Mouse (Mus musculus) forebrain, embryonic 11.5 days (tissue): Measurements from ENCODE around the gene Abcg5. TPM values are rescaled to one million over a fixed set of nuclear protein-coding genes. Genes with fewer than 3 reads are reported as not detected.
A peak's percentile ranks its signal among the peaks of the same experiment; 100 is the strongest.

Source experiments
- ATAC-seq: fragments of 200-750 bp; cut with Nextera tagmentation; replicated peaks from 2 replicates; pipeline ENCODE4 v1.8.0; 2017; ENCODE audit warnings: moderate TSS enrichment; ENCODE audit not compliant: low FRiP score
- DNase-seq: peaks from one replicate; pipeline ENCODE4 v3.0.0-alpha.2; 2017; ENCODE audit warnings: low spot score
- H3K27ac ChIP-seq: fragments of 300-500 bp; sonication (generic); 2 replicates; pipeline ENCODE4 v1.5.1; 2014; ENCODE audit warnings: low read depth, low read length
- H3K27me3 ChIP-seq: fragments of 300-500 bp; sonication (generic); 2 replicates; pipeline ENCODE4 v1.6.1; 2014; ENCODE audit warnings: mild to moderate bottlenecking, low read length, mixed read lengths; ENCODE audit not compliant: control insufficient read depth, insufficient read depth
- H3K36me3 ChIP-seq: fragments of 300-500 bp; sonication (generic); 2 replicates; pipeline ENCODE4 v1.6.1; 2014; ENCODE audit warnings: mild to moderate bottlenecking, low read length, moderate library complexity, mixed read lengths; ENCODE audit not compliant: control insufficient read depth, insufficient read depth
- H3K4me1 ChIP-seq: fragments of 300-500 bp; sonication (generic); replicated peaks from 2 replicates; pipeline ENCODE4 v1.6.1; 2014; ENCODE audit warnings: low read length, mixed read lengths; ENCODE audit not compliant: control insufficient read depth, insufficient read depth
- H3K4me2 ChIP-seq: fragments of 300-500 bp; sonication (generic); 2 replicates; pipeline ENCODE4 v1.6.1; 2014; ENCODE audit warnings: low read depth, mild to moderate bottlenecking, low read length, moderate library complexity, mixed read lengths; ENCODE audit not compliant: severe bottlenecking
- H3K4me3 ChIP-seq: fragments of 300-500 bp; sonication (generic); 2 replicates; pipeline ENCODE4 v1.5.1; 2014; ENCODE audit warnings: low read depth, low read length
- H3K9ac ChIP-seq: fragments of 300-500 bp; sonication (generic); 2 replicates; pipeline ENCODE4 v1.6.1; 2014; ENCODE audit warnings: low read length
- H3K9me3 ChIP-seq: fragments of 300-500 bp; sonication (generic); 2 replicates; pipeline ENCODE4 v1.6.1; 2016; ENCODE audit warnings: low read length, mixed read lengths; ENCODE audit not compliant: control insufficient read depth
- WGBS: fragments of 180-500 bp; shearing (Covaris S2); extraction: QIAGEN DNeasy Blood & Tissue Kit; methylation state at CpG from one replicate; pipeline ENCODE4 v1.1.7; 2014; 5-methylcytosine and 5-hydroxymethylcytosine counted together
- polyA plus RNA-seq: library from polyadenylated mRNA; unstranded; fragments of >200 nt; fragmentation: Nextera tagmentation; extraction: Ambion mirVana; gene quantifications from 2 replicates; pipeline ENCODE4 v1.2.1, GENCODE M21; 2014

Gene Abcg5
- polyA plus RNA-seq, 1 experiment from 2014 or later, result 5.1 TPM

DNA sequence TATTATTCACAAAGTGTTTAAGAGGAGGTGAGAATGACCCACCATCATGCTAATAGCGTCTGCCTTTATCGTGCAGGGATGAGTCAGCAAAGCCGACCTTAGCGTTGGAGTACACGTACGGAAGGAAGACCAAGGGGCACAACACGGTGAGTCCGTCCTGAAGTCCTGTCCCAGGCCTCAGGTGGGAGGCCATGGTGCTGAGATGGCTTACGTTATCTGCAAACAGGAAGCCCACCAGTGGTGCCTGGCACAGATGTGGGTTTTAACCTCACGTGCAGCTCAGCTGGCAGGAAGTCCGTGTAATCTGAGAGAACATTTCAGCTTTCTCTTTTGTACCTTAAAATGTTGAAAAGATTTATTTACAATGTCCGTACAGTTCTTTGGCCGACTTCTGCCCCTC, 49.4 kb downstream of the Abcg5 start:
- Histone ChIP-seq H3K4me2 (no peak overlapping the region), H3K27me3 (no peaks in the 10 kb centered on the region), H3K4me3 (no peak overlapping the region), H3K36me3 (no peaks in the 10 kb centered on the region), H3K4me1 (no peaks in the 10 kb centered on the region), H3K9ac (no peak overlapping the region), H3K27ac (no peak overlapping the region), H3K9me3 (no peaks in the 10 kb centered on the region)
- ATAC-seq, result no peak
- WGBS, result 91% methylated on average over 13 of the region's 13 CpGs
- peak; percentile 37 for DNase-seq

DNA sequence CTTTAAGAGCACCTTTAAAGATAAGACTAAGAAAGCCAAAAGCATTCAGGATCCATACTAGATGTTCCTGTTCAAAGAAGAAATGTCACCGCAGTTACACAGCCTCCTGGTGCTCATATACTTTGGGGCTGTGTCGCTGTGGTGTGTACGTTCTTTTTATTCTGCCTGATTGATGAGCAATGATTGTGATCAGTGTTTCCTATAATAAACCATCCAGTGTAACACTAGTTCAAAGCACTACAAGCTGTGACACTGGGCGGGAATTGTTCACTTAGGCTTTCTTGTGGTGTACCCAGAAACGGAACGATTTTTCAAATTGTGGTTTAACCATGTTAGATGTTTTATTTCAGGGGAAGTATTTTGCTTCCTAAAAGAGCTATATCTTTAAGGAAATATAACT, 51.0 kb downstream of the Abcg5 start:
- H3K27ac ChIP-seq, result no peak overlapping the region
- H3K9ac ChIP-seq, result no peak overlapping the region
- no peak for DNase-seq
- H3K4me3 ChIP-seq, result no peak overlapping the region
- H3K9me3 ChIP-seq, result no peaks in the 10 kb centered on the region
- H3K27me3 ChIP-seq, result no peaks in the 10 kb centered on the region
- H3K4me2 ChIP-seq, result no peak overlapping the region
- no peak for ATAC-seq
- 0 out of 2 replicates have a peak, but pooled peaks cover 2% of the 10 kb centered on the region for H3K4me1 ChIP-seq
- 91% methylated on average over 6 of the region's 6 CpGs for WGBS
- H3K36me3 ChIP-seq, result no peaks in the 10 kb centered on the region

DNA sequence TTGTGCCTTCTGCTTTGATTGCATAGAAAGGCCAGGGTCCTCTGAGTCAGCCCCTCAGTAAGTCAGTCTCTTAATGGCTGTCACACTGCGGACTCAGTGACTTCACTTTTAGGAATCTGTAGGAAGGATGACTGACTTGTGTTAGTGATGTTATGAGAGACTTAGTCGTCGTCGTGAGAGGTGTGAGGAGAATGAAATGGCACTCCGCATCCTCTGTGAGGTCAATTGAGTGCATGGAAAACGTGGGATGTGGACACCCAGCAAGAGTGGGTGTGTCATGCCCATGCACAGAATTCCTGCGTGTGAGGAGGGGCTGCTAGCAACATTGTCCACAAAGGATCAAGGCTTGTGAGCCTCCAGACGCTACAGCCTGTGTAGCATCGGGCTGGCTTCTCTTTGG, 54.2 kb downstream of the Abcg5 start:
- Histone ChIP-seq H3K36me3 (no peaks in the 10 kb centered on the region), H3K27me3 (no peaks in the 10 kb centered on the region), H3K4me1 (0 out of 2 replicates have a peak, but pooled peaks cover 3% of the 10 kb centered on the region), H3K9me3 (no peaks in the 10 kb centered on the region), H3K9ac (no peak overlapping the region), H3K27ac (no peak overlapping the region), H3K4me3 (no peak overlapping the region), H3K4me2 (no peak overlapping the region)
- no peak for DNase-seq
- ATAC-seq, result no peak
- WGBS, result 88% methylated on average over 9 of the region's 9 CpGs

DNA sequence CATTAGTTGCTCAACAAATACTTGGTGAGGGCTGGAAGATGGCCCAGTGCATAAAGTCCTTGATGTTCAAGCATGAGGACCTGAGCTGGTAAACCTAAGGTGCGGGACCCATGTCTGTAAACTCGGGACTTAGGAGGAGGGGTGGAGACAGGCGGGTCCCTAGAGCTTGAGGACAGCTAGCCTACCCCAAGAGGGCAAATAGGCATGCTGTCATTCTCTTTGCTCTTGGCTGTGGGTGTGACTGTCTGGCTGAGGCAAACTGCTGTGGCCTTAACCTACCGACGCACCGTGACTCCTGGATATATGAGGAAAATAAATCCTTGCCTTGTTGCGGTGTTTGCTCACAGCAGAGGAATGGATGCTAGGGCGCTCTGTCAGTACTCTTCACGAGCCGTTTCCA, 55.1 kb downstream of the Abcg5 start:
- 0 out of 2 replicates have a peak, but pooled peaks cover 3% of the 10 kb centered on the region for H3K4me1 ChIP-seq
- H3K27ac ChIP-seq, result no peak overlapping the region
- H3K4me2 ChIP-seq, result no peak overlapping the region
- DNase-seq, result no peak
- no peaks in the 10 kb centered on the region for H3K9me3 ChIP-seq
- H3K27me3 ChIP-seq, result no peaks in the 10 kb centered on the region
- H3K36me3 ChIP-seq, result no peaks in the 10 kb centered on the region
- H3K4me3 ChIP-seq, result no peak overlapping the region
- H3K9ac ChIP-seq, result no peak overlapping the region
- ATAC-seq, result no peak
- WGBS, result 93% methylated on average over 10 of the region's 10 CpGs

DNA sequence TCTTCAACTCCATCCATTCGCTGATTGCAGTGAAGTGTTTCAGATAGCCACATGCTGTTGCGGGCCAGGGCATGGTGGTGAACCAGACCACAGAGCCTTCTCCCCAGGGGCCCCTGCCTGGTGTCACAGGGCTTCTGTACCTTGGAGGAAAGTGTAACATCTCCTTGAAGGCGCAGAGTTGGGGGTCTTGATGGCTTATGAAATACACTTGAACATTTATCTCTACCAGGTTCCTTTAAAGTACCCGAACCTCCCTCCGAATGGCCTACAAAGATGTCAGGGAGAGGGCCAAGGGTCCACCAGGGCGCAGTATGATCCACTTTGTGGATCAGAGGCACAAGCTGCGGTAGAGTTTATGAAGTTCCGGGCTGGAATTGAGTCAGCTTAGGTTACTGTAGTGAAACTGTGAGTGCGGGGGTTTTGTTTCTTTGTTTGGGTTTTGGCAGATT, 55.9 kb downstream of the Abcg5 start:
- no peaks in the 10 kb centered on the region for H3K9me3 ChIP-seq
- peak overlapping the region; percentile 59 for H3K4me3 ChIP-seq
- no peak overlapping the region for H3K27ac ChIP-seq
- WGBS, result 38% methylated on average over 9 of the region's 9 CpGs
- DNase-seq (peak; percentile 58), ATAC-seq (peak; percentile 71)
- peak overlapping the region; percentile 66 for H3K4me2 ChIP-seq
- H3K36me3 ChIP-seq, result no peaks in the 10 kb centered on the region
- H3K4me1 ChIP-seq, result 0 out of 2 replicates have a peak, but pooled peaks cover 3% of the 10 kb centered on the region
- H3K27me3 ChIP-seq, result no peaks in the 10 kb centered on the region
- H3K9ac ChIP-seq, result peak overlapping the region; percentile 71

DNA sequence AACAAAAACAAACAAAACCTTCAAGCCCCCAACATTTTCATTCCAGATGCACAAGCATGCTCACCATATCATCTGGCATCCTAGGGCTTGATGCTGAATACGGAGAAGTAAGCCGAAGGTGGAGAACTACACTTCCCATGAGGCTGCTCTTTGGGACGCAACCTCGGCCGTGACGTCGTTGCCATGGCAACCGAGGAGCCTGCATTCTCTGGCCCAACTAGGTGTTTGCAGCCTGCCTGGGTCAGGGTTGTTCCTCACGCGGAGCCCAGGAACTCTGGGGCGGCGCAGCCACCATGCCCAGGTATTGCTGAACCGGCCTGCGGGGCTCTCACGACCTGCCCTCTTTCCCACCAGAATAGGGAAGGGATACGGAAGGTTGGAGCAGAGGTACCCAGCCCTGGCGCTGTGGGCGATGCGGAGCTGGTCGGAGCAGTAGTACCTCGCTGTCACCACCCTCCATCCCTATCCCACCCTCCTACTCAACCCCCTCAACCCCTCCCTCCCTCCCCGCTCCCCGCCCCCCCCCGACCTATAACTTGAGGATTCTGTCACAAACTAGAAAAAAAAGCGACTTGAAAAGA, 56.4 kb downstream of the Abcg5 start, which contains the start of gene Dync2li1:
Gene Dync2li1 (plus strand): TSS at position 221 of the 581 bp plus-strand sequence.
- Histone ChIP-seq H3K27ac (no peak within 1 kb of the TSS), H3K4me3 (peak within 1 kb of the TSS; percentile 59), H3K36me3 (no peaks in the 10 kb centered on the region), H3K4me1 (0 out of 2 replicates have a peak, but pooled peaks cover 3% of the 10 kb centered on the region), H3K27me3 (no peaks in the 10 kb centered on the region), H3K9ac (peak within 1 kb of the TSS; percentile 71), H3K4me2 (peak within 1 kb of the TSS; percentile 66), H3K9me3 (no peaks in the 10 kb centered on the region)
- WGBS, result 1% methylated on average over 25 of the region's 25 CpGs
- DNase-seq (peak; percentile 96), ATAC-seq (peak; percentile 98)

DNA sequence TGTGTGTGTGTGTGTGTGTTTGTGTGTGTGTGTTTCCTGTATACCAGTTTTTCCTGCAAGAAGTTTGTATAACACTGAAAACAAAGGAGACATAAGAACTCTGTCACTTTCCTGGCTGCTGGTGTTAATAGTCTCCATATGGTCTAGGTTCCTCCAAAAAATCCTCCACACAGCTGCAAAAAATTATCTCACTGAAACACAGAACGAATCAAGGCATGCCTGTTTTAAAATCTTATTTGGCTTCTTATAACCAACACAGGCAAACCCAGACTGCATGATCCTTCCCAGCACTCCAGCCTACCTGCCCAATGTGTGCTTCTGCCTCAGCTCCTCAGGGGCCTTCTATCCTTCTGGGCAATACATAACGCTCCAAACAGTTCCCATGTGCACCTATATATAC, 59.9 kb downstream of the Abcg5 start:
- DNase-seq (no peak), ATAC-seq (no peak)
- Histone ChIP-seq H3K4me1 (0 out of 2 replicates have a peak, but pooled peaks cover 3% of the 10 kb centered on the region), H3K9ac (no peak overlapping the region), H3K27ac (no peak overlapping the region), H3K36me3 (no peaks in the 10 kb centered on the region), H3K4me3 (no peak overlapping the region), H3K9me3 (no peaks in the 10 kb centered on the region), H3K4me2 (no peak overlapping the region), H3K27me3 (no peaks in the 10 kb centered on the region)
- WGBS, result 72% methylated on average over 2 of the region's 2 CpGs

DNA sequence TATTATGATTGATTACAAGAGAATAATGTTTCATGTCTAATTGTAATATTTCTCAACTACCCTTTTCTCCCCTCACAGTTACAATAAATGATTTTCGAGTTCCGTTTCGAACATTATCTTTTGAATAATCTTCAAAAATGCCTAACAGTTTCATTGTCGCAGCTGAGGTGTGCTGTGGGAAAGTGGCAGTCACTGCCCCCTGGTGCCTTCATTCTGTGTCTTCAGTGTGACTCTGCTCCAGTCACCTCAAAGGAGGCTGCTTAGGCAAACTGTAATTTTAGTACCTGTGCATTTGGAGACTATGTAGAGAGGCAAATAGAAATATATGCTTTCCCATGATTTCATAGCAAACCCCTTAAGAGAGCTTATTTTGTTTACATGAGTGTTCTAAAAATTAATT, 60.8 kb downstream of the Abcg5 start:
- no peaks in the 10 kb centered on the region for H3K9me3 ChIP-seq
- no peaks in the 10 kb centered on the region for H3K27me3 ChIP-seq
- H3K4me2 ChIP-seq, result no peak overlapping the region
- DNase-seq (no peak), ATAC-seq (no peak)
- H3K36me3 ChIP-seq, result no peaks in the 10 kb centered on the region
- H3K4me3 ChIP-seq, result no peak overlapping the region
- no peak overlapping the region for H3K9ac ChIP-seq
- H3K27ac ChIP-seq, result no peak overlapping the region
- WGBS, result 88% methylated on average over 4 of the region's 4 CpGs
- 0 out of 2 replicates have a peak, but pooled peaks cover 3% of the 10 kb centered on the region for H3K4me1 ChIP-seq

DNA sequence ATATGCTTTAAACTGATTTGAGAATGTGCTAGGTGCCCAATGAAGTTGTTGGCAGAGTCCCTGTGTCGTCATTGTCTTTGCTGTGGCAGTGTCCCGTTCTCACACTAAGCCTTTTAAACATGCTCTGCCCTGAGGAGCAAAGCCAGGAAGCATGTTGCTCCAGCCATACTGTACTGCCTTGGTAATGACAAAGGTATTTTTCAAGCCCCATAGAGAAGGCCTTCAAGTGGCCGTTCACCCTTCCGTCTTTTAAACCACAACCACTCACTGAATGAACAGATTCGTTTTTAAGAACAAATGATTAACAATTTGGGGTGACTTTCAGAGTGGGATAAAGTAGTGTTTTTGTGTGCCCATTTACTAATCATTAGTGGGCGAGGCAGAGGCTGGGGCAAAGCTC, 61.6 kb downstream of the Abcg5 start:
- H3K4me3 ChIP-seq, result no peak overlapping the region
- no peak for DNase-seq
- H3K9me3 ChIP-seq, result no peaks in the 10 kb centered on the region
- no peaks in the 10 kb centered on the region for H3K27me3 ChIP-seq
- ATAC-seq, result no peak
- no peak overlapping the region for H3K27ac ChIP-seq
- 86% methylated on average over 6 of the region's 6 CpGs for WGBS
- H3K36me3 ChIP-seq, result no peaks in the 10 kb centered on the region
- H3K4me2 ChIP-seq, result no peak overlapping the region
- H3K9ac ChIP-seq, result no peak overlapping the region
- H3K4me1 ChIP-seq, result no peaks in the 10 kb centered on the region
